Mouse (Mus musculus) testis, adult 2 months (tissue): Measurements from ENCODE around the gene B3galnt1.

Experiments
- CTCF ChIP-seq: fragments of 200-500 bp; IDR thresholded peaks from 2 replicates; pipeline ENCODE4 v1.5.1; 2012; ENCODE audit warnings: low read depth, mild to moderate bottlenecking, inconsistent platforms, low read length, moderate library complexity; ENCODE audit not compliant: control insufficient read depth, insufficient read depth, insufficient replicate concordance
- POLR2A ChIP-seq: fragments of 200-500 bp; IDR thresholded peaks from 2 replicates; pipeline ENCODE4 v1.6.1; 2012; ENCODE audit warnings: low read depth, mild to moderate bottlenecking, inconsistent platforms, low read length, moderate library complexity; ENCODE audit not compliant: control insufficient read depth

GRCm38 (mm10) chr3:69626213-69626962 is 27.6 kb upstream of the B3galnt1 start:
- no peak for TF ChIP-seq CTCF
- TF ChIP-seq POLR2A = no peak
